Mouse (Mus musculus) liver, embryonic 11.5 days (tissue): ENCODE results near the gene Ubn1. TPM values are rescaled to one million over a fixed set of nuclear protein-coding genes. Genes with fewer than 3 reads are reported as not detected.
A peak's percentile ranks its signal among the peaks of the same experiment; 100 is the strongest.

Source experiments
- ATAC-seq: fragments of 200-750 bp; cut with Nextera tagmentation; replicated peaks from 2 replicates; pipeline ENCODE4 v1.8.0; 2017; ENCODE audit warnings: moderate number of reproducible peaks, mild to moderate bottlenecking, moderate TSS enrichment, moderate library complexity; ENCODE audit not compliant: low FRiP score
- DNase-seq: peaks from one replicate; pipeline ENCODE4 v3.0.0-alpha.2; 2017; ENCODE audit warnings: low spot score
- H3K27ac ChIP-seq: fragments of 300-500 bp; sonication (generic); 2 replicates; pipeline ENCODE4 v1.5.1; 2014; ENCODE audit warnings: mild to moderate bottlenecking, low read depth, low read length, control low read depth
- H3K27me3 ChIP-seq: fragments of 300-500 bp; sonication (generic); replicated peaks from 2 replicates; pipeline ENCODE4 v1.6.1; 2014; ENCODE audit warnings: low read length, mixed read lengths; ENCODE audit not compliant: control insufficient read depth, insufficient read depth
- H3K36me3 ChIP-seq: fragments of 300-500 bp; sonication (generic); 2 replicates; pipeline ENCODE4 v1.6.1; 2014; ENCODE audit warnings: mild to moderate bottlenecking, low read length, moderate library complexity, mixed read lengths; ENCODE audit not compliant: control insufficient read depth, insufficient read depth
- H3K4me1 ChIP-seq: fragments of 300-500 bp; sonication (generic); replicated peaks from 2 replicates; pipeline ENCODE4 v1.6.1; 2014; ENCODE audit warnings: low read length, mixed read lengths; ENCODE audit not compliant: control insufficient read depth, insufficient read depth
- H3K4me2 ChIP-seq: fragments of 300-500 bp; sonication (generic); 2 replicates; pipeline ENCODE4 v1.6.1; 2014; ENCODE audit warnings: mild to moderate bottlenecking, control low read depth, moderate library complexity
- H3K4me3 ChIP-seq: fragments of 300-500 bp; sonication (generic); 2 replicates; pipeline ENCODE4 v1.5.1; 2014; ENCODE audit warnings: low read depth, low read length, control low read depth
- H3K9ac ChIP-seq: fragments of 300-500 bp; sonication (generic); 2 replicates; pipeline ENCODE4 v1.6.1; 2014; ENCODE audit warnings: low read depth, low read length, control low read depth
- H3K9me3 ChIP-seq: fragments of 300-500 bp; sonication (generic); 2 replicates; pipeline ENCODE4 v1.6.1; 2016; ENCODE audit warnings: low read length, inconsistent platforms, mixed read lengths; ENCODE audit not compliant: control insufficient read depth
- WGBS: fragments of 180-500 bp; shearing (Covaris S2); extraction: QIAGEN DNeasy Blood & Tissue Kit; methylation state at CpG from one replicate; pipeline ENCODE4 v1.1.7; 2014; 5-methylcytosine and 5-hydroxymethylcytosine counted together
- polyA plus RNA-seq: library from polyadenylated mRNA; unstranded; fragments of >200 nt; fragmentation: Nextera tagmentation; extraction: Ambion mirVana; gene quantifications from 2 replicates; pipeline ENCODE4 v1.2.1, GENCODE M21; 2014

Gene Ubn1
- 17.2 and 19.2 TPM in 2 replicates for polyA plus RNA-seq

DNA sequence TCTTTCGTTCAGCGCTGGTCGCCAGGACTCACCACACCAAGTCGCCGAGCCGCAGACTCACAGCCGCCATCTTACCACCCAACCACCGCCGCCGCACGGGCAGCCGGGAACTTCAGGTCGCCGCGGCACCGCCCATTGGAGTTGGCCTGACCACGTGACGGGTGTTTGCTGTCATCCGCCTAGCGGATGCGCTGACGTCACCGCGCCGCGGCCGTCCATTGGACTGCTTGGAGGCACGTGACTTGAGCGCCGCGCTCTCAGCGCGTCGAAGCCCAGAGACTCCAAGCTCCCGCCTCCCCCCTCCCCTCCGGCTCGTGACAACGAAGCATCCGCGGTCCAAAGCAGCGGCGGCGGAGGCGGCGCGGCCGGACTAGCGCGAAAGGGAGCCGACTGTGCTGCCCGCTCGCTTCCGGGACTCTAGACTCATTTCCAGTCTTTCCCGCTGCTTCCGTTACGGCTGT lies at the start of gene Ubn1, which contains the start of gene Glyr1:
Gene Ubn1, plus strand, starts transcription at position 284 of the 461 bp plus-strand sequence.
Gene Glyr1, minus strand, starts transcription at position 90 of the 461 bp plus-strand sequence.
- WGBS: under 1% methylated on average over 52 of the region's 56 CpGs
- Histone ChIP-seq H3K36me3 (peaks cover 10% of the 10 kb centered on the region), H3K4me1 (peaks cover 9% of the 10 kb centered on the region), H3K4me3 (peak within 1 kb of the TSS; percentile 75), H3K27me3 (no peaks in the 10 kb centered on the region), H3K9ac (peak within 1 kb of the TSS; percentile 94), H3K27ac (peak within 1 kb of the TSS; percentile 97), H3K4me2 (peak within 1 kb of the TSS; percentile 87), H3K9me3 (no peaks in the 10 kb centered on the region)
- DNase-seq: peak; percentile 96
- ATAC-seq: peak; percentile 98

DNA sequence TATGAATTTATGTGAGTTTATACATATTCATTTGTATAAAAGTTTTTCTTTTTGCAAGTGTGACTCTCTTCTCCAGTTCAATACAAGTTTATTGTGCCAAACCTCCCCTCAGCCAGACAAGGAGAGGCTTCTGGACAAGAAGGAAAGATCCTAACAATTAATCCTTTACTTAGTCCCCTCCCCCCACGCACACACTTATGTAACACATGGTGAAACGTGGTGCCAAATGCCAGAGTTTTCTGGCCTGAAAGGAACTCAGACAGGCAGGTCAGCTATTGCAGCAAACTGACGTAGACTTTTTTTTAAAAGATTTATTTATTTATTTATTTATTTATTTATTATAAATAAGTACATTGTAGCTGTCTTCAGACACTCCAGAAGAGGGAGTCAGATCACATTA lies 49.2 kb upstream of the Ubn1 start:
- 70% methylated on average over 3 of the region's 3 CpGs for WGBS
- H3K27me3 ChIP-seq: no peaks in the 10 kb centered on the region
- H3K4me1 ChIP-seq: 0 out of 2 replicates have a peak, but pooled peaks cover 2% of the 10 kb centered on the region
- DNase-seq: no peak
- no peaks in the 10 kb centered on the region for H3K36me3 ChIP-seq
- H3K27ac ChIP-seq: no peak overlapping the region
- no peaks in the 10 kb centered on the region for H3K9me3 ChIP-seq
- no peak overlapping the region for H3K4me2 ChIP-seq
- no peak overlapping the region for H3K9ac ChIP-seq
- ATAC-seq: no peak
- no peak overlapping the region for H3K4me3 ChIP-seq

DNA sequence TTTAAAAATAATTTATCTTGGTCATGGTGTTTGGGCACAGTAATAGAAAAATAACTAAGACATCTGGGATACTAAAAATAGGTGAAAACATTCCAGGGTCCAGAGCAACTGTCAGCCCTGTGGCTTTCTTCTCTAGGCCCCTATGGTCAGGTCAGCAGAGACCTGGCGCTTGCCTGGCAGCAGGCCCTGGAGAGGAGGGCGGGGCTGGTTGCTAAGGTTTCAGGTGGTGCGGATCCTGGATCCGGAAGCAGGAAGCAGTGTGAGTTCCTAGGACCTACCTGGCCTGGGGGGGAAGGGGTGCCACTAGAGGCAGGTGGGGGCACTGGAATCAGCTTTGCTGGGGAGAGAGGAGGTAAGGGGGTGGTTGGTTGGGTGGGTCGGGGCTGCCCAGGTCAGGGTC lies 42.8 kb upstream of the Ubn1 start, which contains the start of gene Smim22:
Gene Smim22, plus strand, starts transcription at position 222 of the 400 bp plus-strand sequence.
- 53% methylated on average over 5 of the region's 5 CpGs for WGBS

DNA sequence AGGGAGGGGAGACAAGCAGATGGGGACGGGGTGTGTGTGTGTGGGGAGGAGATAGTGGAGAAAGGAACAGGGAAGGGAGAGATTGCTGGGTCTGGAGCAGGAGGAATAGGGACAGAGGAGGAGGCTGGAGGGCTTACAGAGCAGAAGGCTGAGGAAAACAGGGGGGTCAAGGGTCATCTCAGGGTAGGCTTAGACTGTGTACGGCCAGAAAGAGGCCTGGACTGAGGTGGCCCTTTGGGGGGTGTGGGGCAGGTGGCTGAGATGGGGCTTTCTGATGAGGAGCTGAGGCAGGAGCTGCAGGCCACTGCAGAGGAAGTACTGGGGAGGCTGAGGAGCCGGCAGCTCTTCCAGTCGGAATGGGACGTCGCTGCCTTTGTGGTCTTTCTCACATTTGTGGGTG lies 42.4 kb upstream of the Ubn1 start:
- Histone ChIP-seq H3K4me3 (no peak overlapping the region), H3K27me3 (no peaks in the 10 kb centered on the region), H3K4me2 (no peak overlapping the region), H3K9me3 (no peaks in the 10 kb centered on the region), H3K4me1 (peaks cover 13% of the 10 kb centered on the region), H3K9ac (no peak overlapping the region), H3K36me3 (no peaks in the 10 kb centered on the region), H3K27ac (no peak overlapping the region; the same call in 1 of the 2 replicates)
- DNase-seq: no peak
- 52% methylated on average over 6 of the region's 6 CpGs for WGBS
- ATAC-seq: no peak; the same call in 1 of the 2 replicates

More for the DNA sequence above, 42.8 kb upstream of the Ubn1 start, which contains the start of gene Smim22:
- ATAC-seq (no peak; the same call in 1 of the 2 replicates), DNase-seq (no peak)
- Histone ChIP-seq H3K27ac (peak within 1 kb of the TSS; percentile 4; the same call in 1 of the 2 replicates), H3K27me3 (no peaks in the 10 kb centered on the region), H3K9me3 (no peaks in the 10 kb centered on the region), H3K36me3 (no peaks in the 10 kb centered on the region), H3K4me1 (peaks cover 9% of the 10 kb centered on the region), H3K9ac (no peak within 1 kb of the TSS), H3K4me2 (no peak within 1 kb of the TSS), H3K4me3 (no peak within 1 kb of the TSS)

DNA sequence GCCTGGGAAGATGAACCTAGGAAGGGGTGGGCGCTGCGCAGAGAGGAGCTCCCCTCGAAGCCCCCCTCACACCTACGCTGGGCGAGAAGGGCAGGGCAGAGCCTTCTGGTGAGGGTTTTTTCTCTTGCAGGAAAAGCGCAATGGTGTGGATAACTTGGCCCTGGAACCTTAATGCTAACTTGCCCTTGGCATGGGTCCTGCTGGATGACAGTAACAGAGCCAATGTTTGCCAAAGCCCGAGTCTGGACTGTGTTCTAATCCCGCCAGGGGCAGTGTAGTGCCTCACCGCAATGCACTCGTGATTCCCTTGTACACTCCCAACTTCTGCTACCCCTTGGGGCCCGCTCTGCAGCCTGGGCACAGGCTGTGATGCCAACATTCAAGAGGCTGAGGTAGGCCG lies 41.8 kb upstream of the Ubn1 start:
- no peaks in the 10 kb centered on the region for H3K36me3 ChIP-seq
- no peaks in the 10 kb centered on the region for H3K9me3 ChIP-seq
- DNase-seq (no peak), ATAC-seq (no peak)
- peaks cover 17% of the 10 kb centered on the region for H3K4me1 ChIP-seq
- peak overlapping the region; percentile 4; the same call in 1 of the 2 replicates for H3K27ac ChIP-seq
- WGBS: 80% methylated on average over 12 of the region's 12 CpGs
- no peak overlapping the region for H3K9ac ChIP-seq
- H3K4me3 ChIP-seq: no peak overlapping the region
- no peaks in the 10 kb centered on the region for H3K27me3 ChIP-seq
- H3K4me2 ChIP-seq: no peak overlapping the region

DNA sequence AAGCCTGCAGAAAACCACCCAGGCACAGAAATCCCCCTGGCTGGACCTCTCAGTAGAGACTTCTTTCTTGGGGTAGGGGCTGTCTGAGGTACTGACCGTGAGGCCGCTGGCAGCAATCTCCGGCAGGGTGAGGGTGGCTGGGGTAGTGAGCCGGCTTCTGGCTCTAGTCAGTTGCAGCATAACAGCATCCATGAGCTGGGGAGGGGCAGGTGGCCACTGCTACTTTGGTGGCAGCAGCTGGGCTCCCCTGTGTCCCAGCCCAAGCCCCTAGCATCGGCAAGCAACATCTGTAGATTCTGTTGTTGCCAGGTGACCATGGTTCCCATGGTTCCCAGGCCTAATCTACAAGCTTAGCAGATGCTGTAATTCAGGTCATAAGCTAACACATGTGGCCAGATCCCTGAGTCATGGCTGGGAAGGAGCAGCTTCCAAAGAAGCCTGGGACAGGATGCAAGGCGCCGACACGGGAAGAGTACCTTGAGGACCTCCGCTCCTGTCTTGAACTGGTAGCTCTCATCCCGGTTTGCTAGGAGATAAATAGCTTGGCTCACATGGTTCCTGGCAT lies 39.4 kb upstream of the Ubn1 start:
- Histone ChIP-seq H3K4me1 (peaks cover 17% of the 10 kb centered on the region), H3K27me3 (no peaks in the 10 kb centered on the region), H3K9me3 (no peaks in the 10 kb centered on the region), H3K4me3 (no peak overlapping the region), H3K36me3 (peaks cover 7% of the 10 kb centered on the region; the same call in 1 of the 2 replicates), H3K4me2 (peak overlapping the region; percentile 16; the same call in 1 of the 2 replicates), H3K27ac (no peak overlapping the region), H3K9ac (no peak overlapping the region)
- DNase-seq (no peak), ATAC-seq (no peak)
- WGBS: 85% methylated on average over 10 of the region's 10 CpGs

DNA sequence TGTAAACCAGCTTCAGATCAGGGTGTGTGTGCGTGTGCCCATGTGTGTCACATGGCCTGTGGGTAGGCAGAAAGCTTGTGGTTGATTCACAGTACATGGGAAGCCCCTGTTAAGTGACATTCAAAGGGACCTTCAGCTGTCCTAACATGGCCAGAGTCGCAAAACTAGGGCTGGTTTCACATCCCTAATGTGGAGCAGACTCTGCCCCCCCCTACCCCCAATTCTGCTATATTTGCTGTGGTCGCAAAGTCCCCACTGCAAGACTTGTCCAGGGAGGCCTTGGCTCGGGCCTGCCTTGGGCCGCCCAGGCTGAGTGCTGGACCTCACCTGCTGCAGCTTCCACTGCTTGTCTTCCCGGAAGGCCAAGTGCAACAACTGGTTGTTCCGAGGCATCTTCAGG lies 38.6 kb upstream of the Ubn1 start:
- Histone ChIP-seq H3K4me3 (no peak overlapping the region), H3K9ac (no peak overlapping the region), H3K9me3 (no peaks in the 10 kb centered on the region), H3K27me3 (no peaks in the 10 kb centered on the region), H3K27ac (no peak overlapping the region), H3K4me1 (peaks cover 17% of the 10 kb centered on the region), H3K36me3 (peaks cover 8% of the 10 kb centered on the region), H3K4me2 (no peak overlapping the region)
- ATAC-seq (no peak), DNase-seq (no peak)
- WGBS: 57% methylated on average over 7 of the region's 7 CpGs

DNA sequence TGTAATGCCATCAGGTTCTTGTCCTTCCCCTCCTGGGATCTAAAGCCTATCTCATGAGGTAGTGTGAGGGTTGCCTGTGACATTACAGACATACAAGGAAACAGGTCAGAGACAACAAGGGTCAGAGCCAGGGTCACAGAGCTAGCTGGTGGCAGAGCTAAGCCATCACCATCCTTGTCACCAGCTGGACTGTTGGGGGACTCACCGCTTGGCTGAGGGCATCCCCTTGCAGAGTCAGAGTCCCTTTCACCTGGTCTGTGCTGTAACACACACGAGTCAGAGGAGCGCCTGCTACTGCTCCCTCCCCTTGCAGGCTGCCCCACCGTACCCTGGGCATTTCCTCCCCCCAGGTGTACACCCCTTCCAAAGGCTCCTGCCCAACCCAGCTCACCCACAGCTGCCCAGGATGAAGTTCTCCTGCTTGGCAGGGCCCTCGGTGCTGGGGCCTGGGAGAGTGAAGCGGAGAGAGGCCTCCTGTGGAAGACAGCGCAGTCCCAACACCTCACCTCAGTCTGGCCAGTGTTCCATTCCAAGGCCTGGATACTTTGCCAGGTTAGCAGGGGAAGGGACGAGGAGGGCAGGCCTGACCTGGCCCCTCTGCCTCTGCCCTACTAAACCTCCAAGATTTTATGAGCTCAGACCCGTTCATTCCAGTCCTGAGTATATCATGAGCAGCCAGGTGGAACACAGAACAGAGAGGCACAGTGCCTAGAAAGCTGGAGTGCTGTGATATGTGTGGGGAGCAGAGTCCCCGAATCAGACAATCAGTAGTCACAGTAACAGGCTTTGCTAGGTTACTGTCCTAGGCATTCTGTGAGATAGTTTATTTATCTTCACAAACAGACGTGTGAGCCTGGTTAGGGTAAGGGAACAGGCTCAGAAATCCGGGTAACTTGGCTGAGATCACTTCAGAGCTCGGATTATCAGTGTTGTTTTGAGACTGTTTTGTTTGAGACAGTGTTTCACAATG lies 37.5 kb upstream of the Ubn1 start:
- Histone ChIP-seq H3K27me3 (no peaks in the 10 kb centered on the region), H3K36me3 (peaks cover 12% of the 10 kb centered on the region), H3K4me2 (peak overlapping the region; percentile 98), H3K9ac (peak overlapping the region; percentile 63), H3K4me3 (peak overlapping the region; percentile 66), H3K9me3 (no peaks in the 10 kb centered on the region), H3K27ac (peak overlapping the region; percentile 2; the same call in 1 of the 2 replicates), H3K4me1 (peaks cover 17% of the 10 kb centered on the region)
- WGBS: 42% methylated on average over 13 of the region's 13 CpGs
- no peak for DNase-seq
- ATAC-seq: peak; percentile 81
